Mouse (Mus musculus) embryonic facial prominence, embryonic 12.5 days (tissue): ENCODE measurements around the gene Ppil3. TPM values are rescaled to one million over a fixed set of nuclear protein-coding genes. Genes with fewer than 3 reads are reported as not detected.

Source experiments
- ATAC-seq: fragments of 200-750 bp; cut with Nextera tagmentation; 2 replicates; pipeline ENCODE4 v1.8.0; 2017; ENCODE audit not compliant: insufficient number of reproducible peaks, insufficient read depth, low FRiP score, low TSS enrichment
- H3K27ac ChIP-seq: fragments of 300-500 bp; sonication (generic); 2 replicates; pipeline ENCODE4 v1.5.1; 2016; ENCODE audit warnings: mild to moderate bottlenecking
- H3K27me3 ChIP-seq: fragments of 300-500 bp; sonication (generic); 2 replicates; pipeline ENCODE4 v1.6.1; 2016; ENCODE audit warnings: mild to moderate bottlenecking, moderate library complexity
- H3K36me3 ChIP-seq: fragments of 300-500 bp; sonication (generic); 2 replicates; pipeline ENCODE4 v1.6.1; 2016; ENCODE audit warnings: mild to moderate bottlenecking
- H3K4me1 ChIP-seq: fragments of 300-500 bp; sonication (generic); 2 replicates; pipeline ENCODE4 v1.6.1; 2016
- H3K4me2 ChIP-seq: fragments of 300-500 bp; sonication (generic); replicated peaks from 2 replicates; pipeline ENCODE4 v1.6.1; 2016; ENCODE audit warnings: mild to moderate bottlenecking, moderate library complexity
- H3K4me3 ChIP-seq: fragments of 300-500 bp; sonication (generic); 2 replicates; pipeline ENCODE4 v1.5.1; 2016; ENCODE audit warnings: mild to moderate bottlenecking
- H3K9ac ChIP-seq: fragments of 300-500 bp; sonication (generic); 2 replicates; pipeline ENCODE4 v1.6.1; 2016; ENCODE audit warnings: mild to moderate bottlenecking, moderate library complexity
- H3K9me3 ChIP-seq: fragments of 300-500 bp; sonication (generic); 2 replicates; pipeline ENCODE4 v1.6.1; 2016; ENCODE audit warnings: mild to moderate bottlenecking, moderate library complexity
- WGBS: fragments of 180-500 bp; shearing (Covaris S2); methylation state at CpG from one replicate; pipeline ENCODE4 v1.1.7; 2016; 5-methylcytosine and 5-hydroxymethylcytosine counted together
- polyA plus RNA-seq: library from polyadenylated mRNA; unstranded; fragments of >200 nt; fragmentation: Nextera tagmentation; extraction: Ambion mirVana; gene quantifications from 2 replicates; pipeline ENCODE4 v1.2.1, GENCODE M21; 2016

Ppil3 gene
- polyA plus RNA-seq, result 53.4 and 59.4 TPM in 2 replicates

DNA sequence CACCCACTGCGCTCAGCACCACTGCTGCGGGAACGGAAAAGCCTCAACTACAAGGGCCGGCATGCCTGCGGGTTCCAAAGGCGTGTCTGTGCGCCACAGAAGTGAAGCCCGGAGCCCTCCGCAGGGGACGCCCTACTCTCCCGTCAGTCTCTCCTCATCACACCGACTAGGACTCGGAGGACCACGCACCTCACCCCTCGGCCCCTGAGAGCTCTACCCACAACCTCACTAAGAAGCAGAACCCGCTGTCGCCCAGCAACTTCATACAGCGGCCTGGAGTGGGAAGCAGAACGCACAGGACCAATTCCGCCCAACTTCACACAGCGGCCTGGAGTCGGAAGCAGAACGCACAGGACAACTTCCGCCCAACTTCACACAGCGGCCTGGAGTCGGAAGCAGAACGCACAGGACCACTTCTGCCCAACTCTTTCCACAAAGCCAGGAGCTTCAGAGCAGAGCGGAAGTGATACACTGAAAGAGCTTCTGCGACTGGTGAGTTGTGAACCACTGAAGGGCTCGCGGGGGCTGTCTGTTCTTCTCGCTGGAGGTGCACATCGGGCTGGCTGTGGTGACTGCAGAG, at the start of gene Ppil3, which contains the start of gene Nif3l1:
TSS of gene Ppil3 (minus strand) at position 344 of the 580 bp plus-strand sequence.
TSS of gene Nif3l1 (plus strand) at position 9 of the 580 bp plus-strand sequence.
- Histone ChIP-seq H3K27ac (peak within 1 kb of the TSS; percentile 92), H3K9ac (peak within 1 kb of the TSS; percentile 78), H3K4me1 (peaks cover 21% of the 10 kb centered on the region), H3K9me3 (no peaks in the 10 kb centered on the region), H3K4me3 (peak within 1 kb of the TSS; percentile 66), H3K27me3 (no peaks in the 10 kb centered on the region), H3K36me3 (peaks cover 39% of the 10 kb centered on the region), H3K4me2 (peak within 1 kb of the TSS; percentile 72)
- ATAC-seq, result peak; percentile 93
- under 1% methylated on average over 33 of the region's 33 CpGs for WGBS

DNA sequence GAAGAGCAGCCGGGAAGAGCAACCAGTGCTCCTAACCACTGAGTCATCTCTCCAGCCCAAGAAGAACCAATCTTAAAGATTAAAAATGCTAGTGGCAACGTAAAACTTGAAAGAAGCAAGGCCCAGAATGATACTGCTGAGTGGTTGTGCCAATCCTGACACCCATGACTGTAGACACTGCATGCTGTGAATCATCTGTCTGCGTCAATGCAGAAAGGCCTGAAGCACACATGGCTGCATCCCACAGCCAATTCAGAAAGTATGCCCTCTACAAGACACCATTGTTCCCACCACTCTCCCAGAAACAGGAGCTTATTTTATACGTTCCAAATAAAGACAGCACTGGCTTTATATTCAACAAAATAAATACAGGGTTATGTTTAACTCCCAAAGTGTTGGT, 37.4 kb upstream of the Ppil3 start:
- Histone ChIP-seq H3K4me2 (no peak overlapping the region), H3K27me3 (no peaks in the 10 kb centered on the region), H3K4me1 (no peaks in the 10 kb centered on the region), H3K9ac (no peak overlapping the region), H3K36me3 (peaks cover 70% of the 10 kb centered on the region), H3K27ac (no peak overlapping the region), H3K9me3 (no peaks in the 10 kb centered on the region), H3K4me3 (no peak overlapping the region)
- 95% methylated on average over 4 of the region's 4 CpGs for WGBS
- no peak for ATAC-seq

DNA sequence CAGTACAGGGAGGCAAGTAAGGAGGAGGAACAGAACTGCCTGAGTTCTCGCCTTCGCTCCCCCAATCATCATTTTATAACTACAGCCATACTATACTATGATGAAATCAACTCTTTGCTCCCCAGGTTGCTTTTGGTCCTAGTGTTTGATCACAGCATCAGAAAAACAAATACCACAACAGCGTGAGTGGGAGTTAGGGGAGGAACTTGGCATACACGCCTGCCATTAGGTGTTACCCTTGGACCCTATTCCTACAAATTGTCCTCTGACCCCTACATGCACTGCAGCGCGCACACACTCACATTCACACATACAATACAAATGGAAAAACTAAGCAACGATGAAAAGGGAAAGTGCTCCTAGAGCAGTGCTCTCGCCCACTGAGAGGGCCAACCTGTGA, 30.4 kb upstream of the Ppil3 start:
- peaks cover 75% of the 10 kb centered on the region for H3K36me3 ChIP-seq
- ATAC-seq, result no peak

DNA sequence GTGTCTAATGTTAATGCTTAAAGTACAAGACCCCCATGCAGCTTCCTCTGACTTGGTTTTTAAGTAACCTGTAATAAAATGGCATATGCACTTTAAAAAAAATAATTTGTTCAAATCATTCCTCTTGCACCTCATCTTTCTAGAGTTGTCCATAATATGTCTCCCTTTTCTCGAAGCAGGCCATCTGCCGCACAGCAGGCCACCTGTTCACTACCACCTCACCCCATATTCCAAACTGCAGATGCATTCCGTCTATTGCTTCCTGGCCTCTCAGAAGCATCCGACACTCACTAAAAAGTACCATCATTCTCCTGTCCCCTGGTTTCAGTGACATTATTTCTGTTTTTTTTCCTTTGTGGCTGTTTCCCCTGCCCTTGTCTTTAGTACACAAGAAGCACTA, 20.3 kb upstream of the Ppil3 start:
- H3K27me3 ChIP-seq, result no peaks in the 10 kb centered on the region
- WGBS, result 90% methylated on average over 4 of the region's 4 CpGs
- H3K9me3 ChIP-seq, result no peaks in the 10 kb centered on the region
- no peak for ATAC-seq
- H3K4me2 ChIP-seq, result no peak overlapping the region
- peaks cover 74% of the 10 kb centered on the region for H3K36me3 ChIP-seq
- H3K27ac ChIP-seq, result no peak overlapping the region
- H3K4me1 ChIP-seq, result no peaks in the 10 kb centered on the region
- no peak overlapping the region for H3K4me3 ChIP-seq
- no peak overlapping the region for H3K9ac ChIP-seq

More for the DNA sequence above, 30.4 kb upstream of the Ppil3 start:
- no peak overlapping the region for H3K9ac ChIP-seq
- no peak overlapping the region for H3K4me3 ChIP-seq
- no peak overlapping the region for H3K4me2 ChIP-seq
- no peaks in the 10 kb centered on the region for H3K27me3 ChIP-seq
- no peaks in the 10 kb centered on the region for H3K9me3 ChIP-seq
- H3K4me1 ChIP-seq, result no peaks in the 10 kb centered on the region
- H3K27ac ChIP-seq, result no peak overlapping the region
- 95% methylated on average over 8 of the region's 8 CpGs for WGBS

DNA sequence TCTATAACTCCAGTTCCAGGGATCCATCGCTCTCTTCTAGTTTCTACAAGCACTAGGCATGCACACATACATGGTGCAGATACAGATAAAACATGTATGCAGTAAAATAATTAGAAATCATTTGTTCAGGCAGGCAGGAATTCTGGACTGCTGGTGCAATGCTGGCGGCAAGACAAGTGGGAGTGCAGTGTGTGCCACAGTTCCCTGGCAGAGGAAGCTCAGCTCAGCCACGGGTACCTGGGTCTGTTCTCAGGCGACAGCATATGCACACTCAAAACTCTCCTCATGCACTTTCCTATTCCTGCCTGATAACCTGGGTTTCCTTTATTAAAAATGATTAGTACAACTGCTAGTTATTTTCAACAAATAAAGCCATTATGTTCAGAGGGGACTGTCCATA, 19.8 kb upstream of the Ppil3 start:
- no peak for ATAC-seq
- H3K36me3 ChIP-seq, result peaks cover 77% of the 10 kb centered on the region
- no peaks in the 10 kb centered on the region for H3K27me3 ChIP-seq
- WGBS, result 89% methylated on average over 4 of the region's 4 CpGs
- no peaks in the 10 kb centered on the region for H3K4me1 ChIP-seq
- H3K4me2 ChIP-seq, result no peak overlapping the region
- no peak overlapping the region for H3K27ac ChIP-seq
- no peak overlapping the region for H3K4me3 ChIP-seq
- no peaks in the 10 kb centered on the region for H3K9me3 ChIP-seq
- H3K9ac ChIP-seq, result no peak overlapping the region

DNA sequence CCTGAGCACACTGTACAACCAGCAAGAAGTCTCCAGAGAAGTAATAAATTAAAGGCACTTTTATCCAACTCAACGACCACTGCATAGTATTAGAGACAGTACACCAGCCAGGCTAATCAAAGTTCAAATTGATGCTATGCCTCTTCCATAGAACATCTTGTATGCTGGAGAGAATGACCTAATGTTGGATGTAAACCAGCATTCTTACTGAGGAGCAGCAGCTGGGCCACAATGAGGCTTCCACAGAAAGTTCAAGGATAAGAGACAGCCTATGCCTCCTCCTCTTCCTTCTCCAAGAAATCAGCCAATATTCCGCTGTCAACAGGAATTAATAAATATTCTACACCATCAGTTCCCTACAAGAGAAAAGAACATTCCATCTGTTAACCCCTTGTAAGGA, 18.6 kb upstream of the Ppil3 start:
- Histone ChIP-seq H3K36me3 (peaks cover 76% of the 10 kb centered on the region), H3K4me1 (no peaks in the 10 kb centered on the region), H3K9me3 (no peaks in the 10 kb centered on the region), H3K4me3 (no peak overlapping the region), H3K27ac (no peak overlapping the region), H3K27me3 (no peaks in the 10 kb centered on the region), H3K4me2 (no peak overlapping the region), H3K9ac (no peak overlapping the region)
- 89% methylated on average over 2 of the region's 2 CpGs for WGBS
- no peak for ATAC-seq

DNA sequence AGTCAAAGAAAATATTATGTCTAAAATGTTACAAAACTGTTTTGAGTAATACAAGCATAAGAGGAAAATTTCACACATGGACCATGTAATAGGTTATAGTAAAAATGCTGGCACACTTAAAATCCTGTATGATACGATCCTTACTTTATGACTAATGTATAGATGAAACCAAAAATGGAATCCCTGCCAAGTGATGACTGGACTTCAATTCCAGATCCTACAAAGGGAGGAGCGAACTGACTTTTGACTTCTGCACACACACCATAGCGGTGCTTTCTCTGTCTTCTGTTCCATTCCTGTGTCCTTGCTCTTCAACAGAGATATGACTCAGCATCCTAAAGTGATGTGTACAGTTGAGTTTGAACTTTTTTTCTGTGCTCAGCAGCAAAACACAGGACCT, 15.3 kb upstream of the Ppil3 start:
- Histone ChIP-seq H3K27me3 (no peaks in the 10 kb centered on the region), H3K4me1 (no peaks in the 10 kb centered on the region), H3K4me2 (no peak overlapping the region), H3K27ac (no peak overlapping the region), H3K9ac (no peak overlapping the region), H3K36me3 (peaks cover 89% of the 10 kb centered on the region), H3K4me3 (no peak overlapping the region), H3K9me3 (no peaks in the 10 kb centered on the region)
- ATAC-seq, result no peak
- WGBS, result 94% methylated on average over 3 of the region's 3 CpGs

DNA sequence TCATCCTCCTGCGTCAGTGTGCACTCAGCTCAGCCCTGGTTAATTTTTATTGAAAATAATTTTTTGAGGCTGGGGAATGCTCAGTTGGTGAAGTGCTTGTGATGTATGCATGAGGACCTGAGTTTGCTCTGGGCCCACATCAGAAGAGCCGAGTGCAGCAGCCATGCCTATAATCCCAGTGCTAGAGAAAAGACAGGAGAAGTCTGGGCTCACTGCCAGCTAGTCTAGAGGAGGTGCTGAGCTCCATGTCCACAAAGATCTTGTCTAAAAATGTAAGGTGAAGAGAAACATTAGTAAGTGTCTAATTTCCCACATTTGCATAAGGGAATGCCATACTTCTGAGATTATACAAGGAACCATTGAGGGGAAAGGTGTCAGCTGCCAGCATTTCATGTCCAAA, 13.6 kb upstream of the Ppil3 start:
- H3K27ac ChIP-seq, result no peak overlapping the region
- peaks cover 88% of the 10 kb centered on the region for H3K36me3 ChIP-seq
- H3K9ac ChIP-seq, result no peak overlapping the region
- H3K4me3 ChIP-seq, result no peak overlapping the region
- no peaks in the 10 kb centered on the region for H3K4me1 ChIP-seq
- no peaks in the 10 kb centered on the region for H3K27me3 ChIP-seq
- H3K9me3 ChIP-seq, result no peaks in the 10 kb centered on the region
- WGBS, result 93% methylated on average over 2 of the region's 2 CpGs
- ATAC-seq, result no peak
- no peak overlapping the region for H3K4me2 ChIP-seq

DNA sequence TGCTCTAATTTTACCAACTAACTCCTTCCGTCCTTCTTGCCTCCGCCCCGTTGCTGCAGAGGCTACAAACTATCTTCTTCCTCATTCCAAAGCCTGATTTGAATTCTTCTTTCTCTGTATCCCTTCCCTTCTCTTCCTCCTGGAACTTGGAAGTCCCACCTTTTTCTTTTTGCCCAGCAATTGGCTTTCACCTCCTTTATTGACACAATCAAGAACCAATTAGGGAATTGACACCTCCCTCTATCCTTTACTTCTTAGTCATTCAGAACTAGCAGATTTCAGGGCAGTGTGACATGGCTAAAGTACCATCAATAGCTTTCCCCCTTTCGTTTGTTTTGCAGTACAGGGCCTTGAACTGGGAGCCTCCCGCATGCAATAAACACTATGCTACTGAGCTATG, 12.9 kb upstream of the Ppil3 start:
- no peak overlapping the region for H3K27ac ChIP-seq
- 93% methylated on average over 5 of the region's 5 CpGs for WGBS
- no peaks in the 10 kb centered on the region for H3K9me3 ChIP-seq
- no peak overlapping the region for H3K4me3 ChIP-seq
- peaks cover 89% of the 10 kb centered on the region for H3K36me3 ChIP-seq
- no peak for ATAC-seq
- H3K9ac ChIP-seq, result no peak overlapping the region
- no peaks in the 10 kb centered on the region for H3K27me3 ChIP-seq
- no peaks in the 10 kb centered on the region for H3K4me1 ChIP-seq
- H3K4me2 ChIP-seq, result no peak overlapping the region

DNA sequence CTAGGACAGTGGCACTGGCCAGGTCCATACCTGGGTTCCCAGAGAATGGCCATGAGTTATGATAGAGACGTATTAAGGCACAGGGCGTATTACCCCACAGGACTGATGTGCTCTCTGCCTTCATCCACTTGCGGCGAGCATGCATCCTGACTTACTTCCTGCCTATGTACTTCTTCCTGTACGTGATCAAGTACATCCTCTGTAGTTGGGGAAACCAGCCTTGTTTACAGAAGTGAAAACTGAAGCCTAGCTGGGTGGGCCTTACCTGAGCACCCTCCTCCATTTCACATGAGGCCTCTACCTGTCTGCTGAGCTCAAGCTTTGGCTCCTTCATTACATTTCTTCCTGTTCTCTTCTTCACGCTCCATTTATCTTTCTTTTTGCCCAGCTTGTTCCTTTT, 9.0 kb upstream of the Ppil3 start:
- ATAC-seq, result no peak
- peaks cover 83% of the 10 kb centered on the region for H3K36me3 ChIP-seq
- no peaks in the 10 kb centered on the region for H3K9me3 ChIP-seq
- no peaks in the 10 kb centered on the region for H3K27me3 ChIP-seq
- H3K4me1 ChIP-seq, result no peaks in the 10 kb centered on the region
- no peak overlapping the region for H3K27ac ChIP-seq
- no peak overlapping the region for H3K9ac ChIP-seq
- 94% methylated on average over 6 of the region's 6 CpGs for WGBS
- H3K4me2 ChIP-seq, result no peak overlapping the region
- H3K4me3 ChIP-seq, result no peak overlapping the region

DNA sequence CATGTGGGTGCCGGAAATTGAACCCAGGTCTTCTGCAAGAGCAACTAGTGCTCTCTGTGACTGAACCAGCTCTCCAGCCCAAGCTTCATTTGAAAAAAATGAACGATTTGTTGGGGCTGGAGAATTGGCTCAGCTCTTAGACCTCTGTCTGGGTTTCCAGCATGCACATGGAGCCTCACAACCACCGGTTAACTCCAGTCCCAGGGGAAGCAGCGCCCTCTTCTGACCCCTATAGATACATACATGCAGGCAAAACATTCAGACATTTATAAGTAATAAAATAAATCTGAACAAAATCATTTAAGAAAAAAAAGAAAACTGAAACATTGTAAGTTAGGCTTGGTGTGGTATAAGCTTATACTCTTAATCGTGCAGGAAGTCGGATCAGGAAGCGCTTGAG, 3.1 kb upstream of the Ppil3 start:
- no peaks in the 10 kb centered on the region for H3K27me3 ChIP-seq
- H3K4me3 ChIP-seq, result no peak overlapping the region
- no peaks in the 10 kb centered on the region for H3K9me3 ChIP-seq
- H3K4me2 ChIP-seq, result no peak overlapping the region
- no peak for ATAC-seq
- H3K36me3 ChIP-seq, result peaks cover 50% of the 10 kb centered on the region
- H3K9ac ChIP-seq, result no peak overlapping the region
- peaks cover 21% of the 10 kb centered on the region for H3K4me1 ChIP-seq
- WGBS, result 80% methylated on average over 7 of the region's 7 CpGs
- no peak overlapping the region for H3K27ac ChIP-seq

DNA sequence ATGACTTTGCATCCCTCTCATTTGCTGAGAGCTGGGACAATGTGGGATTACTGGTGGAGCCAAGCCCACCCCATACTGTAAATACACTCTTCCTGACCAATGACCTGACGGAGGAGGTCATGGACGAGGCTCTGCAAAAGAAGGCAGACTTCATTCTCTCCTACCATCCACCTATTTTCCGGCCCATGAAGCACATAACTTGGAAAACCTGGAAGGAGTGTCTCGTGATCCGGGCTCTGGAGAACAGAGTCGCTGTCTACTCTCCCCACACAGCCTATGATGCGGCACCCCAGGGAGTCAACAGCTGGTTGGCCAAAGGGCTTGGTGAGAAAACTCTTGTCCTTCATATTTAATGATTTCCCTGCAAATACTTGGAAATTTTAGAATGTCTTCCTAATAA, 2.5 kb upstream of the Ppil3 start:
- Histone ChIP-seq H3K4me1 (peaks cover 21% of the 10 kb centered on the region), H3K27me3 (no peaks in the 10 kb centered on the region), H3K4me2 (no peak overlapping the region), H3K9ac (no peak overlapping the region), H3K4me3 (no peak overlapping the region), H3K27ac (no peak overlapping the region), H3K9me3 (no peaks in the 10 kb centered on the region), H3K36me3 (peaks cover 44% of the 10 kb centered on the region)
- 95% methylated on average over 7 of the region's 7 CpGs for WGBS
- ATAC-seq, result no peak
